Mouse (Mus musculus) erythroblast, embryonic 14.5 days (primary cell): ENCODE measurements around the gene Rapgefl1. TPM values are rescaled to one million over a fixed set of nuclear protein-coding genes. Genes with fewer than 3 reads are reported as not detected.

Source experiments
- H3K27me3 ChIP-seq: 2 replicates; pipeline ENCODE4 v1.6.1; 2012; ENCODE audit warnings: inconsistent platforms; ENCODE audit not compliant: control insufficient read depth
- H3K36me3 ChIP-seq: 2 replicates; pipeline ENCODE4 v1.6.1; 2012; ENCODE audit warnings: mild to moderate bottlenecking, inconsistent platforms; ENCODE audit not compliant: control insufficient read depth
- H3K4me1 ChIP-seq: 2 replicates; pipeline ENCODE4 v1.6.1; 2012; ENCODE audit warnings: inconsistent platforms; ENCODE audit not compliant: control insufficient read depth
- H3K4me3 ChIP-seq: replicated peaks from 2 replicates; pipeline ENCODE3; 2012; ENCODE audit warnings: moderate library complexity, mild to moderate bottlenecking, inconsistent platforms
- H3K9me3 ChIP-seq: 2 replicates; pipeline ENCODE4 v1.6.1; 2012; ENCODE audit warnings: low read length, inconsistent platforms, mixed read lengths; ENCODE audit not compliant: control insufficient read depth
- GATA1 ChIP-seq: IDR thresholded peaks from 2 replicates; pipeline ENCODE4 v1.6.1; 2012; ENCODE audit warnings: low read length, inconsistent platforms, mixed read lengths
- TAL1 ChIP-seq: IDR thresholded peaks from 3 replicates; pipeline ENCODE4 v1.6.1; 2012; ENCODE audit warnings: low read length, inconsistent platforms, mixed read lengths
- polyA plus RNA-seq: library from polyadenylated mRNA; stranded (reverse); fragments of >175 nt; gene quantifications from 2 replicates; pipeline ENCODE4 v1.2.3, GENCODE M21; 2012

Rapgefl1 gene
- polyA plus RNA-seq, 1 experiment = not detected

DNA sequence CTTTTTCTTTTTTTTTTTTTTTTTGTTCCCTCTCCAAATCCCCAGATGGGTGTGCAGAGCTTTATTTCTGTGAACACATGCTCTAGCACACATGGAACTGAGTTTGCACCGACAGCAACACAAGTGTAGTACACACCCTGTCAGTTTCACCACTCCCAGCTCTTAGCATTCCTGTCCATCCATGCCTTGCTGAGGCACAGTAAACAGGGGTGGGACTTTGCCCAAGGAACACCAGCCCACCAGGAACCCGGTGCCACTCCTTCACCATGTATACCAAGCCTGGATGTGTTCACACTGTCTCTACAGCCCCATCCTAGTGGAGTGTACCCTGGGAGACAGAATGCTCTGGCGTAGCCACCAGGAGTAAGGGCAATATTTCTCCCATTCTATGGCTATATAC, 860 bp upstream of the Rapgefl1 start:
- no peaks in the 10 kb centered on the region for H3K9me3 ChIP-seq
- no peak overlapping the region for H3K4me3 ChIP-seq
- no peak for TF ChIP-seq GATA1
- TF ChIP-seq TAL1 = no peak
- H3K27me3 ChIP-seq = peaks cover 42% of the 10 kb centered on the region
- peaks cover 43% of the 10 kb centered on the region for H3K36me3 ChIP-seq
- peaks cover 19% of the 10 kb centered on the region for H3K4me1 ChIP-seq

DNA sequence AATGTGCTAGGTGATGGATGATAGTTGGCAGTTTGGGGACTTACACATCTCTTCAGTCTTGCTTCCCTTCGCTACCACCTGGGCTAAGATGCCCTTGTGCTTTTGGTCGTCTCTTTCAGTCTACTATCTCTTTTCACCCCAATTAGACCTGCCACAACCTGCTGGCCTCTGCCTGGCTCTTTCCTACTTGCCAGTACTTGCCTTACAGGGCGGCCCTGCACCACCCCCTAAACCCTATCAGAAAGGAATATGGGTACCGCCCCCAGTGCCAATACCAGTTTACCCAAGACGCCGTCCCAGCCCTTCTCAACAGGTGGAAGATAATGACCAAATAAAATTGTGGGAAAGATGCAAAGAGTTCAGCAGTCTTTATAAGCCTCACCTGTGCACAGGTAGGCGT, 457 bp upstream of the Rapgefl1 start:
- peak overlapping the region; percentile 64 for H3K4me3 ChIP-seq
- peaks cover 19% of the 10 kb centered on the region for H3K4me1 ChIP-seq
- H3K9me3 ChIP-seq = no peaks in the 10 kb centered on the region
- H3K36me3 ChIP-seq = peaks cover 39% of the 10 kb centered on the region
- peaks cover 44% of the 10 kb centered on the region for H3K27me3 ChIP-seq
- no peak for TF ChIP-seq GATA1
- TF ChIP-seq TAL1 = no peak

DNA sequence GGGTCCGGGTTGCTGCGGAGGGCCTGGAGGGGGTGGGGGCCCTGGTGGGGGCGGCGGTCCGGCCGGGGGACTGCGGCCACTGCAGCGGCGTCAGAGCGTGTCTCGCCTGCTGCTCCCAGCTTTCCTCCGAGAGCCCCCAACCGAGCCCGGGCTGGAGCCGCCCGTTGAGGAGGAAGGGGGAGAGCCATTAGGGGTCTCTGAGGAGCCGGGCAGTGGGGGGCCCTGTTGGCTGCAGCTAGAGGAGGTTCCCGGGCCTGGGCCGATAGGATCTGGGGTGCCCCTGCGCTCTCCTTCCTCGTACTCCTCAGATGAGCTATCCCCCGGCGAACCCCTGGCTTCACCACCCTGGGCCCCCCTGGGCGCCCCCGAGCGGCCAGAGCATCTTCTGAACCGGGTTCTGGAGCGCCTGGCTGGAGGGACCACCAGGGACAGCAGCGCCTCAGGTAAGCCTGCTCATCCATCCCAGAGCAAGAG, 683 bp downstream of the Rapgefl1 start:
- Histone ChIP-seq H3K4me1 (peaks cover 19% of the 10 kb centered on the region), H3K4me3 (peak overlapping the region; percentile 64), H3K9me3 (no peaks in the 10 kb centered on the region), H3K27me3 (peaks cover 44% of the 10 kb centered on the region), H3K36me3 (peaks cover 27% of the 10 kb centered on the region)
- TF ChIP-seq TAL1 = no peak
- TF ChIP-seq GATA1 = no peak

DNA sequence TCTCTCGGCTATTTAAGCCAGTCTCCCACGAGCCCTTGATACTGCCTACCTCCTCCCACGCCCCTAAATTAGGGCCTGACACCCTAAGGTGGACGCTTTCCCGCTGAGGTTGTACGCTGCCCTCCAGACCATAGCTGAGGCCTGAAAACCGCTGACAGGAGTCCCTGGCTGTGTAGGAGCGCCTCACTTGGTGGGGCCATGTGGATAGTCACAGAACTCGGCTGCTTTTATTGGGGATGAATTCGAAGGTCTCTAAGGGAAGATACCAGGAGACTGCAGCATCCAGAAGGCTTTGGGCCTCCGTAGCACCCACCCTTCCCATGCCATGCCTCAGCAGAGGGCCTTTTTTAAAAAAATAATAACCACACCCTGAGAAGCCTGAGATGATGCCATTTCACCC, 1.3 kb downstream of the Rapgefl1 start:
- Histone ChIP-seq H3K36me3 (peaks cover 21% of the 10 kb centered on the region), H3K27me3 (peaks cover 44% of the 10 kb centered on the region), H3K9me3 (no peaks in the 10 kb centered on the region), H3K4me1 (peaks cover 19% of the 10 kb centered on the region), H3K4me3 (no peak overlapping the region)
- TF ChIP-seq TAL1 (no peak), GATA1 (no peak)

DNA sequence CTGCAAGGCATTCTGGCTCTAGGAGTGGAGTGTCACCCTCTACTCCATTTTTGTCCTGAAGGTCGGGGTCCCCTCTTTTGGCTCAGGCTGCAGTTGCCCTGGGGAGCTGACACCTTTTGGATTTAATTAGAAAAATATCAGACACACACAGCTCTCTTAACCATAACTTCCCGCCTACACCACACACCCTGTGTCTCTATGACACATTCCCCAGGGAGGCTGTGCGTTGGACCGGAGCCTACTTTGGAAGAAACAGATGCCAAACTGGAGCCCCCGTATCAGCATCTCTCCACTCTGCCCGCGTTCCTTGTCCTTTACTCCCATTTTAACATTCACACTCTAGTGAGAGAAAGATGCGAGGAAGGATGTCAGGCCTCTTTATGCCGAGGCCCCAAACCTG, 1.9 kb downstream of the Rapgefl1 start:
- peaks cover 19% of the 10 kb centered on the region for H3K4me1 ChIP-seq
- H3K4me3 ChIP-seq = no peak overlapping the region
- H3K9me3 ChIP-seq = no peaks in the 10 kb centered on the region
- peaks cover 44% of the 10 kb centered on the region for H3K27me3 ChIP-seq
- TF ChIP-seq TAL1 (no peak), GATA1 (no peak)
- H3K36me3 ChIP-seq = peaks cover 15% of the 10 kb centered on the region

DNA sequence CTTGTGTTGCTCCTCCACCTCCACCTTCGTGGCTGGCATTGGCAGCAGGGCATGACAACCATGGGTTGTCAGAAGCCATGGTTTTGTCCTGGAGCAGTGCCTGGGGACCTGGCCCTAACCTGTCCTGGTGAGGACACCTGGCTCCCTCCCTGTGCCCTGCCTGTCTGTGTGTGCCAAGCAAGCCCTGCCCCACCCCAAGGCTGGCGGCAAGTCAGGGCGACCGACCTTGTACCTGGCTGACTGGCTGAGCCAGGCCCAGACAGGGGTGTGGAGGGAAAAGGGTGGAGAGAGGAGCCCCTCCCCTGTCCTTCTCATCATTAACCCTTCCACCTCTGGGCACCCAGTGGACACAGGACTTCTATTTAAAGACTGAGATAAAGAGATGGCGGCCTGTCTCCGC, 2.8 kb downstream of the Rapgefl1 start:
- TF ChIP-seq TAL1 = no peak
- no peak for TF ChIP-seq GATA1
- peaks cover 44% of the 10 kb centered on the region for H3K27me3 ChIP-seq
- no peaks in the 10 kb centered on the region for H3K9me3 ChIP-seq
- H3K36me3 ChIP-seq = peaks cover 6% of the 10 kb centered on the region
- H3K4me1 ChIP-seq = peaks cover 19% of the 10 kb centered on the region
- no peak overlapping the region for H3K4me3 ChIP-seq

DNA sequence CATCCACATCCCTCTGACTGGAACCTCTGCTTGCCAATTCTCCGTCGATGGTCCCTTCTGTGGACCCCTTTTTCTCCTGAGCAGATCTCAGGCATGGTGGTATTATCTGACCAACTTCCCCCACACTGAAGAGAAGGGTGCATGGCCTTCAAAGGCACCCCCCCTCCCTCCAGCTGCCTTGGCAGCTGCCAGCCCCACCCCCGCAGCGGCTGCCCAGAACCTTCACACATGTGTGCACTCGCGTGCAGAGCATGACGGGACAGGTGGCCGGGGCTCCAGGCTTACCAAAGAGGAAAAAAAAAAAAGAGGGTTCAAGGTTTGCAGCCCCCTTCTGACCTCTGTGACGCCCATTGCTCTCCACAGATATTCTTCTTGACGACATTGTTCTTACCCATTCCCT, 3.3 kb downstream of the Rapgefl1 start:
- TF ChIP-seq GATA1 (no peak), TAL1 (no peak)
- Histone ChIP-seq H3K27me3 (peaks cover 44% of the 10 kb centered on the region), H3K36me3 (peaks cover 1% of the 10 kb centered on the region)

DNA sequence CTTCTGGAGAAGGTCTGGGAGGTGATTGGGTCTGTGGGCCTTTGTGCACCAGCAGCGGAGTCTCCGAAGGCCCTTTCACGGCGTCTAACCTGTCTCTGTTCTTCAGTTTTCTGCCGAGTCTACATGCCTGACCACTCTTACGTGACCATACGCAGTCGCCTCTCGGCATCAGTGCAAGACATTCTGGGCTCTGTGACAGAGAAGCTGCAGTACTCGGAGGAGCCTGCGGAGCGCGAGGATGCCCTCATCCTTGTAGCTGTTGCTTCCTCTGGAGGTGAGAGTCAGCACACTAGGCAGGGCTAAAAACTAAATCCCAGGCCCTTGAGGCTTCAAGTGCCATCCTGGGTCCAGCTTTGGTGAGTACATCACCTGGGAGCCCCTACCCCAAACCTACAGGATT, 9.4 kb downstream of the Rapgefl1 start:
- Histone ChIP-seq H3K36me3 (no peaks in the 10 kb centered on the region), H3K27me3 (peaks cover 23% of the 10 kb centered on the region), H3K4me3 (no peak overlapping the region), H3K9me3 (no peaks in the 10 kb centered on the region), H3K4me1 (peaks cover 10% of the 10 kb centered on the region)
- no peak for TF ChIP-seq TAL1
- TF ChIP-seq GATA1 = no peak

More for the DNA sequence above, 3.3 kb downstream of the Rapgefl1 start:
- Histone ChIP-seq H3K9me3 (no peaks in the 10 kb centered on the region), H3K4me1 (peaks cover 19% of the 10 kb centered on the region), H3K4me3 (no peak overlapping the region)

DNA sequence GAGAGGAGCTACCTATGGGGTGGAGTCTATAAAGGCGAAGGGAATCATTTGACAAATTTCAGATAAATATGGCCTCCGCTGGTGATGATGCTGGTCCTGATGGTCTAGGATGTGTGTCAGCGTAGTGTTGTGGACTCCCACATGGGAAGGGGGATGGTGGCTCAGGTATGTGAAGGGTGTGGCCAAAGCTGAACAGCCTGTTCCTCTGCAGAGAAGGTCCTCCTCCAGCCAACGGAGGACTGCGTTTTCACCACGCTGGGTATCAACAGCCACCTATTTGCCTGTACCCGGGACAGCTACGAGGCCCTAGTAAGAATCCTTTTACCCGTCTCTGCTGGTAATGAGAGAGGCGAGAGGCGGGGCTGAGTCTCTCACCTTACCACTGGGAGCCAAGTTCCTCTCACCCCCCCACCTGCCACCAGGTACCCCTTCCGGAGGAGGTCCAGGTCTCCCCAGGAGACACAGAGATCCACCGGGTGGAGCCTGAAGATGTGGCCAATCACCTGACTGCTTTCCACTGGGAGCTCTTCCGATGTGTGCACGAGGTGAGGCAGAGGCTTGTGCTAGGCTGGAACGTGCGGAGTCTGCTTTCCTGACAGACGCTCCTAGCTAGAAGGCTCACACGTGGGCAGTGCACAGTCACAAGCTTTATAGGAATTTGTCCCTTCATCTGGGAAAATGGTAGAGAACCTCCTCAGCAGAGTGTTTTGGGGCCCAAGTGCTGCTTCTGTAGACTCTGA, 10.4 kb downstream of the Rapgefl1 start:
- Histone ChIP-seq H3K4me3 (no peak overlapping the region), H3K9me3 (no peaks in the 10 kb centered on the region), H3K4me1 (peaks cover 10% of the 10 kb centered on the region), H3K27me3 (peaks cover 26% of the 10 kb centered on the region), H3K36me3 (no peaks in the 10 kb centered on the region)
- TF ChIP-seq GATA1 = no peak
- TF ChIP-seq TAL1 = no peak

DNA sequence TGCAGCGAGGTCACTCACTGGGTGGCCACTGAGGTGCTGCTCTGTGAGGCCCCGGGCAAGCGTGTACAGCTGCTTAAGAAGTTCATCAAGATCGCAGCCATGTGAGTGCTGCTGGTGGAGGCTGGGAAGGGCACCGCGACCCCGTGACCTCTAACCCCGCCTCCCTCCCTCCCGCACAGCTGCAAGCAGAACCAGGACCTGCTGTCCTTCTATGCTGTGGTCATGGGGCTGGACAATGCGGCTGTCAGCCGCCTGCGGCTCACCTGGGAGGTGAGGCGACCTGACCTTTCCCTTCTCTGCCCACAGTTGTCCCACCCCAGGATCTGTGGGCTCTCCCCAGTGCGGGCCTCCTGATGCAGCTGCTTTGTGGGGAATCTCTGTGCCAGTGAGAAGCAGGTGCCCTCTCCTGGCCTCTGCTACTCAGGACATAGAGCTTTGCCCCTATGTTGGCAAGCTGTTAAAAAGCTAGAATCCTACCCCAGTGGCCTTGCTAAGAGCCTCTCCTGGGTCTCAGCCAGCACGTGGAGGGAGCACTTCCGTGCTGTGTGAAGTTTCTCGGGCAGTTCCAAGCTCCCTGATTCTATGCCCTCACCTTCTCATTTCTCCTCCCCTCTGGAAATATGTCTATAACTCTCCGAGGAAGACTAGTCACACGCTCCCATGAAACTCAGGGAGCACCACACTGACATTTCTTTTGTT, 12.8 kb downstream of the Rapgefl1 start:
- TF ChIP-seq GATA1 (no peak), TAL1 (no peak)
- Histone ChIP-seq H3K4me3 (peak overlapping the region; percentile 15), H3K9me3 (no peaks in the 10 kb centered on the region), H3K4me1 (peaks cover 10% of the 10 kb centered on the region), H3K36me3 (no peaks in the 10 kb centered on the region), H3K27me3 (peaks cover 27% of the 10 kb centered on the region)
